Mouse (Mus musculus) G1E (cell line): ENCODE results near the gene Gpr83.

ENCODE experiments used
- CTCF ChIP-seq: IDR thresholded peaks from 2 replicates; pipeline ENCODE4 v1.5.1; 2012; ENCODE audit warnings: low read depth, low read length, inconsistent platforms, mixed read lengths
- GATA1 ChIP-seq: IDR thresholded peaks from 2 replicates; pipeline ENCODE4 v1.6.1; 2012; ENCODE audit warnings: borderline replicate concordance, low read length, inconsistent platforms, mixed read lengths
- GATA2 ChIP-seq: IDR thresholded peaks from 2 replicates; pipeline ENCODE4 v1.6.1; 2012; ENCODE audit warnings: low read depth, low read length, inconsistent platforms, borderline replicate concordance
- TAL1 ChIP-seq: conservative IDR thresholded peaks from 2 replicates; pipeline ENCODE4 v1.6.1; 2012; ENCODE audit warnings: low read depth, low read length, inconsistent platforms, mixed read lengths

DNA sequence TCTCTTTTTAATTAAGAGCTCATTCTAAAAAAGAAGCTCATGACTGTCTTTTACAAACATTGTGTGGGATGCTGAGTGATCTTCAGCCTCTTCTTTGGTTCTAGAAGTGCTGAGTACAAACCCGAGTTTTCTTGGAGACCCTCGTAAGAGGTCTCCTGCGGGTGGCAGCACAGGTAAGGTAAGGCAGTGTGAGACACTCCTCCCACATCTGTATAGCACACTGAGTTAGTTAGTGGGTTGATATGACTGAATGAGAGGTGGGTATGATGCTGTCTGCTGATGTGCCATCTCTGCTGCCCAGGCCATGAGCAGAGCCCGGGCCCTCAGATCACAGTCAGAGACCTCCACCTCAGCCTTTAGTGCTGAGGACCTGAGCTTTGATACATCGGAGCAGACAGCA lies 35.2 kb upstream of the Gpr83 start:
- TF ChIP-seq CTCF, result no peak
- no peak for TF ChIP-seq GATA1
- TF ChIP-seq GATA2, result no peak
- TF ChIP-seq TAL1, result no peak
